Mouse (Mus musculus) small intestine, adult 2 months (tissue): Measurements from ENCODE around the gene Usp21.

Experiments
- CTCF ChIP-seq: fragments of 200-500 bp; IDR thresholded peaks from 2 replicates; pipeline ENCODE4 v1.5.1; 2012; ENCODE audit warnings: low read depth, mild to moderate bottlenecking, control low read depth, inconsistent platforms, low read length, moderate library complexity, mixed read lengths; ENCODE audit not compliant: insufficient replicate concordance, insufficient read length; ENCODE audit errors: extremely low read depth
- POLR2A ChIP-seq: fragments of 200-500 bp; IDR thresholded peaks from 2 replicates; pipeline ENCODE4 v1.6.1; 2012; ENCODE audit warnings: low read depth, mild to moderate bottlenecking, control low read depth, inconsistent platforms, low read length, moderate library complexity

DNA sequence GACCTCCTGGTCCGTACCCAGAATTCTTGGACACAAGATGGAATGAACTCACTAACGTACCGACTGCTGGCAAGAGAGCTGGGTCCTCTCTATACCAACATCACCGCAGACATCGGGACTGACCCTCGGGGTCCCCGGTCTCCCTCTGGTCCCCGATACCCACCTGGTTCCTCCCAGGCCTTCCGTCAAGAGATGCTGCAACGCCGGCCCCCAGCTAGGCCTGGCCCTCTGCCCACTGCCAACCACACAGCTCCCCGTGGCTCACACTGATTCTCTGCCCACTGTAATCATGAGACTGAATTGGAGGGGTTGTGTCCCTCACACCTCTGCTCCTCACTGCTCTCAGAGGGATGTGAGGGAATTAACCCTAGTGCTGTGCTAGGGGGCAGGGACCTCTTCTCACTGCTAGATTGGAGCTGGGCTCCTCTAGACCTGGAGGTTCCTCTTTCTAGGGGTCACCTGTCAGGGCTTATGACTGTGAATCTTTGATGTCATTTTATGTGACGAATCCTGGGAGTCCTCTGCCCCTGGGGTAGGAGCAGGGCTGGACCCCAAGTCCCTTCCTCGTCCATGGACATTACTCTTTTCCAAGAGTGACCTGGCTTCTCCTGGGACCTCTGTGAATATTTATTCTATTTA is 11.6 kb downstream of the Usp21 start:
- no peak for TF ChIP-seq CTCF
- TF ChIP-seq POLR2A: no peak
